Mouse (Mus musculus): ENCODE measurements at regions not wholly inside any gene's neighbourhood (a gene's known extent, or its start where the extent isn't known, plus 50 kb on each side); places are given as distances from the start of the nearest gene placed in this dataset.
"Not testable (repeated sequence)": the region's sequence is repeated elsewhere in the genome, so short reads cannot be mapped to it uniquely, and the experiment has no call there.

- WGBS: 81% methylated on average over 7 of the region's 7 CpGs
- no peak for DNase-seq (ENCODE audit: low spot score)
- Histone ChIP-seq H3K4me1 (replicated peaks) (peaks cover 12% of the 10 kb centered on the region; the same call in 1 of the 2 replicates), H3K4me3 (no peak overlapping the region), H3K27me3 (ENCODE audit: insufficient read depth, poor library complexity, severe bottlenecking) (peaks cover 3% of the 10 kb centered on the region; the same call in 1 of the 2 replicates), H3K9me3 (no peaks in the 10 kb centered on the region), H3K27ac (no peak overlapping the region), H3K36me3 (no peaks in the 10 kb centered on the region)
Measured at GRCm38 (mm10) chr3:149068821-149069220, 78.5 kb upstream of the Adgrl2 start.

GRCm38 (mm10) chr3:149067758-149068157 lies 77.4 kb upstream of the Adgrl2 start:
- no peaks in the 10 kb centered on the region for H3K9me3 ChIP-seq
- no peaks in the 10 kb centered on the region for H3K36me3 ChIP-seq
- 82% methylated on average over 7 of the region's 7 CpGs for WGBS
- peaks cover 3% of the 10 kb centered on the region; the same call in 1 of the 2 replicates for H3K27me3 ChIP-seq (ENCODE audit: insufficient read depth, poor library complexity, severe bottlenecking)
- H3K4me3 ChIP-seq: no peak overlapping the region
- no peak overlapping the region for H3K27ac ChIP-seq
- H3K4me1 ChIP-seq (replicated peaks): peaks cover 12% of the 10 kb centered on the region; the same call in 1 of the 2 replicates
- DNase-seq (ENCODE audit: low spot score): no peak

- no peaks in the 10 kb centered on the region for H3K27me3 ChIP-seq (ENCODE audit: insufficient read depth, poor library complexity, severe bottlenecking)
- no peaks in the 10 kb centered on the region for H3K9me3 ChIP-seq
- WGBS: 74% methylated on average over 12 of the region's 12 CpGs
- peaks cover 5% of the 10 kb centered on the region for H3K4me1 ChIP-seq (replicated peaks)
- no peak overlapping the region for H3K4me3 ChIP-seq
- no peak overlapping the region for H3K27ac ChIP-seq
- DNase-seq (ENCODE audit: low spot score): no peak
- H3K36me3 ChIP-seq: no peaks in the 10 kb centered on the region
Measured at GRCm38 (mm10) chr3:149055077-149055476, 64.7 kb upstream of the Adgrl2 start.

DNA sequence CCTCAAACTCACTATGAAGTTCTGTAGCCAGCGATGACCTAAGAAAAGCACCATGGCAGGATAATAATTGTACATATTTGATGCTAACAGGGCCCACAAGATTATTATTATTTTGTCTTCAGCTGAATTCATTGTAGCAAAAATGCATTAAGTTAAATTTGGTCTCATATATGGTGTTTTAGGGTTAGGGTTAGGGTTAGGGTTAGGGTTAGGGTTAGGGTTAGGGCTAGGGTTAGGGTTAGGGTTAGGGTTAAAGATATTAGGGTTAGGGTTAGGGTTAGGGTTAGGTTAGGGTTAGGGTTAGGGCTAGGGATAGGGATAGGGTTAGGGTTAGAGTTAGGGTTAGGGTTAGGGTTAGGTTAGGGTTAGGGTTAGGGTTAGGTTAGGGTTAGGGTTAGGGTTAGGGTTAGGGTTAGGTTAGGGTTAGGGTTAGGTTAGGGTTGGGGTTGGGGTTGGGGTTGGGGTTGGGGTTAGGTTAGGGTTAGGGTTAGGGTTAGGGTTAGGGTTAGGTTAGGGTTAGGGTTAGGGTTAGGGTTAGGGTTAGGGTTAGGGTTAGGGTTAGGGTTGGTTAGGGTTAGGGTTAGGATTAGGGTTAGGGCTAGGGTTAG lies 62.0 kb upstream of the Adgrl2 start:
- H3K9me3 ChIP-seq; H3K27ac ChIP-seq; H3K4me1 ChIP-seq (replicated peaks); H3K4me3 ChIP-seq; H3K27me3 ChIP-seq (ENCODE audit: insufficient read depth, poor library complexity, severe bottlenecking); DNase-seq (ENCODE audit: low spot score); H3K36me3 ChIP-seq: not testable (repeated sequence)
- WGBS: 91% methylated on average over 1 of the region's 1 CpGs

- WGBS: 90% methylated on average over 5 of the region's 5 CpGs
- peaks cover 8% of the 10 kb centered on the region; the same call in 1 of the 2 replicates for H3K27me3 ChIP-seq (ENCODE audit: insufficient read depth, poor library complexity, severe bottlenecking)
- H3K36me3 ChIP-seq: no peaks in the 10 kb centered on the region
Measured at GRCm38 (mm10) chr3:149045343-149045742, 55.0 kb upstream of the Adgrl2 start.

DNA sequence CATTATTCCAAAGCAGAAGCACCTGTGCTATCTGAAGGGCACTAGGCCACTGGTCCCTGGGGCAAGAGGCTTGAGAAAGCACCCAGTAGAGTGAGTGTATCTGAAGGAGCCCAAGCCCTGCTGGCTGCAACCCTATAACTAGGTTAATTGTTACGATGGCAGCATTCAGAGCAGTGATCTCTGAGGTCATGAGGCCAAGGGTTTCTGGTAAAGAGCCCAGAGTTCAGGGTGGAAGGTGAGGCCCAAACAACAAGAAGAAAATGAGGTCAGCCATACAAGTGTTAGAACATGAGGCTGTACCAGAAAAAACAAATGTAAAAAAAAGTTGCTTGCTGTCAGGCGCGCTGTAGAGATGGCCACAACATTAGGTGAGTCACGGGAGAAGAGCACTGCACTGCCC lies 53.5 kb upstream of the Adgrl2 start:
- Histone ChIP-seq H3K4me3 (no peak overlapping the region), H3K27me3 (ENCODE audit: insufficient read depth, poor library complexity, severe bottlenecking) (peaks cover 8% of the 10 kb centered on the region; the same call in 1 of the 2 replicates), H3K4me1 (replicated peaks) (peaks cover 29% of the 10 kb centered on the region), H3K27ac (no peak overlapping the region), H3K9me3 (no peaks in the 10 kb centered on the region), H3K36me3 (no peaks in the 10 kb centered on the region)
- WGBS: 65% methylated on average over 4 of the region's 4 CpGs
- no peak for DNase-seq (ENCODE audit: low spot score)

More at GRCm38 (mm10) chr3:149045343-149045742, 55.0 kb upstream of the Adgrl2 start:
- H3K27ac ChIP-seq: no peak overlapping the region
- no peaks in the 10 kb centered on the region for H3K9me3 ChIP-seq
- H3K4me1 ChIP-seq (replicated peaks): peaks cover 29% of the 10 kb centered on the region
- no peak overlapping the region for H3K4me3 ChIP-seq
- DNase-seq (ENCODE audit: low spot score): no peak

DNA sequence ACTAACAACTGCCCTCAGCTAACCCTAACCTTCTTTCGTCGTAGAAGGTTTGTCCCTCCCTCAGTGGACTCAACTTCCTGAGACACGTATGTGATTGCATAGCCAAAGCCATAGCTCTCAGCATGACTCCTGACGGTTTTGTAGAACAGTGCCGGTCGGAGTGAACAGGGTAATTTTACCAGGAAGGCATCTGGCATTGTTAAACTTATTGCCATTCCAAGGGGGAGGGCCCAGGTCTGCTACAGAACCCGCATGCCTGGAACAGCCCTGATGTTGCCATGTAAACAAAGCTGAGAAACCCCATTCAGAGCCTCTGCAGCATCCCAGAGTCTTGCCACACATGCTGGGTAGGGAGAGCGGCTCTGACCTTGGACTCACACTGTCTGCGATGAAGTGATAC lies 52.2 kb upstream of the Adgrl2 start:
- Histone ChIP-seq H3K27ac (no peak overlapping the region), H3K9me3 (no peaks in the 10 kb centered on the region), H3K4me3 (no peak overlapping the region), H3K27me3 (ENCODE audit: insufficient read depth, poor library complexity, severe bottlenecking) (peaks cover 8% of the 10 kb centered on the region; the same call in 1 of the 2 replicates), H3K4me1 (replicated peaks) (peaks cover 29% of the 10 kb centered on the region), H3K36me3 (no peaks in the 10 kb centered on the region)
- DNase-seq (ENCODE audit: low spot score): peak; percentile 40
- WGBS: 16% methylated on average over 9 of the region's 9 CpGs

DNA sequence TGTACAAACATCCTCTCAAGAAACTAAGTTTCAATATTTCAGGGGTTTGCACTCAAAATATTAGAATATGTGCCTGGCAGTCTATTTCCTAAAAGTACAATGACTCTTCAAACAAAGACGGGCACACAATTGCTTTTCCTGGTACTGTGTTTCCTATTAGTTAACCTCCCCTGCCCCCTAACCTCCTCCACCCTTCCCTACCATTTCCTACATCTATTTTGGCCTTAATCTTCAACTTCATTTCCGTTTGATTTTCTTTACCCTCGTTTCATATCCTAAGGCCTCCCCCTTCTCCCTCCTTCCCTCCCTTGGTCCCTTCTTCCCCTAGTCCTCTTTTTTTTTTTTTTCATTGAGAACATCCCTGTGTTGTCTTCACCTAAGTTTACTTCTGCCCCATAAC lies 50.8 kb upstream of the Adgrl2 start:
- Histone ChIP-seq H3K27me3 (ENCODE audit: insufficient read depth, poor library complexity, severe bottlenecking) (peaks cover 8% of the 10 kb centered on the region; the same call in 1 of the 2 replicates), H3K27ac (no peak overlapping the region), H3K4me3 (no peak overlapping the region), H3K36me3 (no peaks in the 10 kb centered on the region), H3K9me3 (no peaks in the 10 kb centered on the region), H3K4me1 (replicated peaks) (peaks cover 29% of the 10 kb centered on the region)
- WGBS: 66% methylated on average over 3 of the region's 3 CpGs
- DNase-seq (ENCODE audit: low spot score): no peak
